Mouse (Mus musculus) small intestine, adult 2 months (tissue): Measurements from ENCODE around the gene Pld2.

Experiments used
- CTCF ChIP-seq: fragments of 200-500 bp; IDR thresholded peaks from 2 replicates; pipeline ENCODE4 v1.5.1; 2012; ENCODE audit warnings: low read depth, mild to moderate bottlenecking, control low read depth, inconsistent platforms, low read length, moderate library complexity, mixed read lengths; ENCODE audit not compliant: insufficient replicate concordance, insufficient read length; ENCODE audit errors: extremely low read depth
- POLR2A ChIP-seq: fragments of 200-500 bp; IDR thresholded peaks from 2 replicates; pipeline ENCODE4 v1.6.1; 2012; ENCODE audit warnings: low read depth, mild to moderate bottlenecking, control low read depth, inconsistent platforms, low read length, moderate library complexity

DNA sequence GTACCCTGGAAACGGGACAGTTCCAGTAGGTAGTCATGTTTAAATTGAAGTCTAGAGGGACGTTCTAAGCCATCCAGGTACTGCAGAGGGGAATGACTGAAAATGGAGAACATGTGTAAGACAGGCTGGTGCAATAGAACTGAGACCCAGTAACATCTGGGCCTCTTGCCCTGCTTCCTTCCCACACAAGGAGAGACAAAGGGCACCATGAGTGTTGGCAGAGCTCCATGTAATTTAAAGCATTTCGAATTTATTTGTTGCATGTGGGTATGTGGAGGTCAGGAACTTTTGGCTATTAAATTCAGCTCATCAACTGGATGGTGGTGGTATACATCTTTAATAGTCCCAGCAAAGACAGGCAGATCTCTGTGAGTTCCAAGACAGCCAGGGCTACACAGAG is 42.3 kb downstream of the Pld2 start:
- no peak for TF ChIP-seq CTCF
- TF ChIP-seq POLR2A: no peak
